Mouse (Mus musculus): ENCODE measurements at regions not wholly inside any gene's neighbourhood (a gene's known extent, or its start where the extent isn't known, plus 50 kb on each side); places are given as distances from the start of the nearest gene placed in this dataset.

DNA sequence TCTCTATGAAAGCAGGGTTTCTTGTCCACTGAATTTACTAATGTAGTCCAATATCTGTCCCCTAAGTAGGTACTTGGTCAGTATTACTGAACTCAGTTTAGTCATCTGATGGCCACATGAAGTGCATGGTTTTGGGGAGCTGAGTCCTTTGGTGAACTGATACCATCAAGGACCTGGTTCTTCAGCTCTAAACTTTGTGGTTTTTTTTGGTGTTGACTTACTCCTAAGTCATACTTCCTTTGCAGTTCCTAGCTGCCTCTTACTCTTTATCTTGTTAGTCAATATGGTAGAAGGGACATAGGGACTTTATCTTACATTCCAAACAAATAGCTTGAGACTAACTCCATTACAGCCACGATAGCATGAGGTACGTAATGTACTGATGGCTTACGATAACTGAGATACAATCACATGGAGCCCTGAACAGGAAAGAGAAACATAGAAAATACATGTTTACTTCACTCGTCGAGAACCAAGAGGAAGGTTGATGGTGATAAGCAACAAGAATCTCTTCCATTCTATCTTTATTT lies 51.4 kb upstream of the Tnfaip3 start:
- Histone ChIP-seq H3K27me3 (replicated peaks) (no peaks in the 10 kb centered on the region), H3K9ac (no peak overlapping the region), H3K4me1 (peaks cover 26% of the 10 kb centered on the region), H3K36me3 (no peaks in the 10 kb centered on the region), H3K27ac (replicated peaks) (no peak overlapping the region), H3K9me3 (no peaks in the 10 kb centered on the region), H3K4me2 (no peak overlapping the region), H3K4me3 (no peak overlapping the region)
- WGBS, result 73% methylated on average over 5 of the region's 5 CpGs
- no peak for ATAC-seq (ENCODE audit: extremely low read depth, insufficient number of reproducible peaks, low FRiP score, low TSS enrichment)
